Mouse (Mus musculus): ENCODE measurements around the gene Wdfy2. TPM values are rescaled to one million over a fixed set of nuclear protein-coding genes. Genes with fewer than 3 reads are reported as not detected.

Gene Wdfy2
- total and polyA plus RNA-seq, 3 experiments: 5.0 to 6.7 (median 6.5) TPM

GRCm38 (mm10) chr14:62873820-62874219, 36.3 kb downstream of the Wdfy2 start:
- H3K36me3 ChIP-seq (ENCODE audit: control insufficient read depth, insufficient read depth, low read length): peaks cover 21% of the 10 kb centered on the region
- DNase-seq: no peak
- H3K27me3 ChIP-seq (ENCODE audit: control insufficient read depth, insufficient read depth, low read length): no peaks in the 10 kb centered on the region
- H3K9ac ChIP-seq (ENCODE audit: low read depth, low read length): no peak overlapping the region
- no peak overlapping the region for H3K27ac ChIP-seq
- 73% methylated on average over 4 of the region's 4 CpGs for WGBS
- intact Hi-C loops (cut with DNase I): no loop called here
- peaks cover 1% of the 10 kb centered on the region for H3K79me2 ChIP-seq (replicated peaks; ENCODE audit: control insufficient read depth, insufficient read depth, low read length)
- no peak overlapping the region for H3K4me3 ChIP-seq
- peaks cover 14% of the 10 kb centered on the region for H3K4me1 ChIP-seq (ENCODE audit: control insufficient read depth, insufficient read depth, low read length)
- no peak for TF ChIP-seq EP300 (IDR thresholded peaks at IDR 0.05; ENCODE audit: insufficient read depth, low read depth, low read length)
- TF ChIP-seq CTCF (IDR thresholded peaks at IDR 0.05): no peak
- TF ChIP-seq POLR2A (IDR thresholded peaks at IDR 0.05; ENCODE audit: insufficient read depth, low read depth, low read length): no peak

DNA sequence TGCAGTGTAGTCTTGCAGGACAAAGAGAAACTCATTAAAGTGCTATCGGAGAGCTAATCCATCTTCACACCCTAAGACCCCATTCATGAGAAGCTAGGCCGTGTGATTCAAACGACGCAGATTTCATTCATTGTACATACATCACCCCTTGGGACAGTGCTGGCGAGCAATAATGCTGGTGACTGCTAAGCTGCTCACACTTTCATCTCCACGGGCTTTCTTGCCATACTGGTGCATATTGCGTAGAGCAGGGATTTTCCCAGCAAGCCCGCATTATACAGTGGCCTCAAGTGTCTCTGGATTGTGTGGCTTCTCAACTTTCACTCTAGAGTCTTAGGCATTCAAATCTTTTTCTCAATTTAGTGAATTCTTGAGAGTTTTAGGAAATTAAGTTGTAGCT, 36.9 kb downstream of the Wdfy2 start:
- Histone ChIP-seq H3K9ac (ENCODE audit: low read depth, low read length) (no peak overlapping the region), H3K4me3 (no peak overlapping the region), H3K79me2 (replicated peaks; ENCODE audit: control insufficient read depth, insufficient read depth, low read length) (peaks cover 1% of the 10 kb centered on the region), H3K4me1 (ENCODE audit: control insufficient read depth, insufficient read depth, low read length) (peaks cover 18% of the 10 kb centered on the region), H3K36me3 (ENCODE audit: control insufficient read depth, insufficient read depth, low read length) (peaks cover 25% of the 10 kb centered on the region), H3K27ac (no peak overlapping the region), H3K27me3 (ENCODE audit: control insufficient read depth, insufficient read depth, low read length) (no peaks in the 10 kb centered on the region)
- no peak for DNase-seq
- 92% methylated on average over 8 of the region's 8 CpGs for WGBS
- TF ChIP-seq POLR2A (IDR thresholded peaks at IDR 0.05; ENCODE audit: insufficient read depth, low read depth, low read length): no peak
- TF ChIP-seq CTCF (IDR thresholded peaks at IDR 0.05): no peak
- no peak for TF ChIP-seq EP300 (IDR thresholded peaks at IDR 0.05; ENCODE audit: insufficient read depth, low read depth, low read length)
- intact Hi-C loops (cut with DNase I): no loop called here

- 0 out of 2 replicates have a peak overlapping the region, but pooled peaks have one; percentile 0 for H3K9ac ChIP-seq (ENCODE audit: low read depth, low read length)
- no peaks in the 10 kb centered on the region; the same call in none of the 2 replicates for H3K79me2 ChIP-seq (replicated peaks; ENCODE audit: control insufficient read depth, insufficient read depth, low read length)
- peak in 1 of 2 experiments; percentile 54 for DNase-seq
- intact Hi-C loops (cut with DNase I): loop anchor here (2.0 kb wide), 1 partner anchor 39 kb away; no protein-coding TSS in a partner anchor
- TF ChIP-seq POLR2A (IDR thresholded peaks at IDR 0.05; ENCODE audit: insufficient read depth, low read depth, low read length): peak; percentile 56
- TF ChIP-seq CTCF (IDR thresholded peaks at IDR 0.05): no peak
- TF ChIP-seq EP300 (IDR thresholded peaks at IDR 0.05; ENCODE audit: insufficient read depth, low read depth, low read length): peak; percentile 66; the same call in 1 of the 2 replicates
- H3K27me3 ChIP-seq (ENCODE audit: control insufficient read depth, insufficient read depth, low read length): no peaks in the 10 kb centered on the region
- no peak overlapping the region for H3K4me3 ChIP-seq
- 11% methylated on average over 6 of the region's 6 CpGs for WGBS
- peak overlapping the region; percentile 80 for H3K27ac ChIP-seq
- H3K36me3 ChIP-seq (ENCODE audit: control insufficient read depth, insufficient read depth, low read length): peaks cover 28% of the 10 kb centered on the region
- peaks cover 28% of the 10 kb centered on the region for H3K4me1 ChIP-seq (ENCODE audit: control insufficient read depth, insufficient read depth, low read length)
These were observed 40.6 kb downstream of the Wdfy2 start for GRCm38 (mm10) chr14:62878076-62878475.

- Histone ChIP-seq H3K27ac (peak overlapping the region; percentile 80), H3K79me2 (replicated peaks; ENCODE audit: control insufficient read depth, insufficient read depth, low read length) (no peaks in the 10 kb centered on the region; the same call in none of the 2 replicates), H3K36me3 (ENCODE audit: control insufficient read depth, insufficient read depth, low read length) (peaks cover 32% of the 10 kb centered on the region), H3K4me1 (ENCODE audit: control insufficient read depth, insufficient read depth, low read length) (peaks cover 29% of the 10 kb centered on the region), H3K27me3 (ENCODE audit: control insufficient read depth, insufficient read depth, low read length) (no peaks in the 10 kb centered on the region), H3K4me3 (no peak overlapping the region), H3K9ac (ENCODE audit: low read depth, low read length) (peak overlapping the region; percentile 5)
- intact Hi-C loops (cut with DNase I): loop anchor here (1.0 to 2.0 kb wide), 2 partner anchors 40 to 58 kb away; no protein-coding TSS in a partner anchor
- TF ChIP-seq CTCF (IDR thresholded peaks at IDR 0.05) (no peak), EP300 (IDR thresholded peaks at IDR 0.05; ENCODE audit: insufficient read depth, low read depth, low read length) (no peak), POLR2A (IDR thresholded peaks at IDR 0.05; ENCODE audit: insufficient read depth, low read depth, low read length) (no peak)
- 42% methylated on average over 7 of the region's 7 CpGs for WGBS
- no peak for DNase-seq
These were observed 41.4 kb downstream of the Wdfy2 start for GRCm38 (mm10) chr14:62878634-62879430.

DNA sequence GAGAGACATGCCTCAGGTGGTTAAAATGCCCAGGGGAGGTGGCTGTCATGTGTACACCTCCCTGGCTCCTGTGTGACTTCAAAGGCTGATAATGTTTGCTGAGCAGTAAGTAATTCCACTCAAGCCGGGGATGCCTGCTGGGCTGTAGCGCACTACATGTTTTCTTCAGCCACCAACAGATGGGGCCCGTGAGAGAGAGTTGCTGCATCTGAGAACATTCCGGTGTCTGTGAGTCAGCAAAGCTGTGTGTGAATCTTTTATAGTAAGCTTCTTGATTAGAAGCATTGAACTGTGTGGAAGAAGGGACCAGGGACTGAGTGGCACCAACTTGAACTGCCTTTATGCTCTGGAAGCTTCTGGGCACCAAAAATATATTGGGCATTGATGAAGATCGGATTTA, 42.0 kb downstream of the Wdfy2 start:
- TF ChIP-seq EP300 (IDR thresholded peaks at IDR 0.05; ENCODE audit: insufficient read depth, low read depth, low read length): 0 out of 2 replicates have a peak, but pooled peaks have one; percentile 60
- no peak for TF ChIP-seq POLR2A (IDR thresholded peaks at IDR 0.05; ENCODE audit: insufficient read depth, low read depth, low read length)
- peak; percentile 84 for TF ChIP-seq CTCF (IDR thresholded peaks at IDR 0.05)
- peaks cover 35% of the 10 kb centered on the region for H3K36me3 ChIP-seq (ENCODE audit: control insufficient read depth, insufficient read depth, low read length)
- intact Hi-C loops (cut with DNase I): loop anchor here (1.0 to 2.0 kb wide), 2 partner anchors 41 to 58 kb away; no protein-coding TSS in a partner anchor
- no peak overlapping the region; the same call in 1 of the 2 replicates for H3K9ac ChIP-seq (ENCODE audit: low read depth, low read length)
- H3K4me3 ChIP-seq: no peak overlapping the region
- 11% methylated on average over 5 of the region's 5 CpGs for WGBS
- H3K27me3 ChIP-seq (ENCODE audit: control insufficient read depth, insufficient read depth, low read length): no peaks in the 10 kb centered on the region
- no peaks in the 10 kb centered on the region; the same call in none of the 2 replicates for H3K79me2 ChIP-seq (replicated peaks; ENCODE audit: control insufficient read depth, insufficient read depth, low read length)
- peaks cover 33% of the 10 kb centered on the region for H3K4me1 ChIP-seq (ENCODE audit: control insufficient read depth, insufficient read depth, low read length)
- peak overlapping the region; percentile 80 for H3K27ac ChIP-seq
- DNase-seq: peak; percentile 79 to 84
